Mouse (Mus musculus): ENCODE measurements around the gene Qprt.

Qprt gene

DNA sequence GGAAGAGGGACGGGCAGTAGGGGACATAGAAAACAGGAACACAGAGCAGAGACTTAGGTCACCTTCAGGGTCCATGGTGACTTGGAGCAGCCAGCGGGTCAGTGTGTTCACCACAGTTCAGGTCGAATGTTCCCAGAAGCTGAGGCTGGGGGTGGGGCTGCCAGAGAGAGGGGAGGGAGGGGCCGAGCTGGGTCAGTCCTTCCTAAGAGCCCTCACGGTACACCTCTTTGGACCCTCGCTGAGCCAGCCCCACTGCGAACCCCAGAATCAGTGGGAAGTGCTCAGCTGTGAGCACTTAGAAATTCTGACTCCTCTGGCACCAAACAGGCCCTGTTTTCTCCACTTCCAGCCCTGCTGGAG lies at the start of gene Qprt:
Qprt (minus strand) TSS at position 316 of the 360 bp plus-strand sequence.
- DNase-seq (ENCODE audit: low read depth): no peak

DNA sequence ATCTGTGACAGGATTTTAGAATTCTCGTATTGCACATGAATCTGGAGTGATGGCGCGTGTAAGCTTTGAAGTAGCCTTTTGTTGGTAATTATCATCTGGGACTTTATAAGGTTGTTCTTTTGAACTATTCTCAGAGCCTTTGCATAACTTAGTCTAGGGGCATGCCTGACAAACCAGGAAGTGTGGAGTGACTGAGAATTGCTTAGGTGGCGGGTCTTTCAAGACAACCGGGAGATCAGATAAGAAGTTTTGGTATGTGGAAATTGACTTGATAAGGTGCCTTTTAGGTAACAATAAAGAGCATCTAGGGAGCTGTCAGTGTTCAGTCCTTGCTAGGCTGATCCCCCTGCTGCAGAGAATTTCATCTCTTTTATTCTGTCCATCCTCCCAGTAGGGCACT lies 44.5 kb upstream of the Qprt start:
- no peak for DNase-seq (ENCODE audit: low read depth)

DNA sequence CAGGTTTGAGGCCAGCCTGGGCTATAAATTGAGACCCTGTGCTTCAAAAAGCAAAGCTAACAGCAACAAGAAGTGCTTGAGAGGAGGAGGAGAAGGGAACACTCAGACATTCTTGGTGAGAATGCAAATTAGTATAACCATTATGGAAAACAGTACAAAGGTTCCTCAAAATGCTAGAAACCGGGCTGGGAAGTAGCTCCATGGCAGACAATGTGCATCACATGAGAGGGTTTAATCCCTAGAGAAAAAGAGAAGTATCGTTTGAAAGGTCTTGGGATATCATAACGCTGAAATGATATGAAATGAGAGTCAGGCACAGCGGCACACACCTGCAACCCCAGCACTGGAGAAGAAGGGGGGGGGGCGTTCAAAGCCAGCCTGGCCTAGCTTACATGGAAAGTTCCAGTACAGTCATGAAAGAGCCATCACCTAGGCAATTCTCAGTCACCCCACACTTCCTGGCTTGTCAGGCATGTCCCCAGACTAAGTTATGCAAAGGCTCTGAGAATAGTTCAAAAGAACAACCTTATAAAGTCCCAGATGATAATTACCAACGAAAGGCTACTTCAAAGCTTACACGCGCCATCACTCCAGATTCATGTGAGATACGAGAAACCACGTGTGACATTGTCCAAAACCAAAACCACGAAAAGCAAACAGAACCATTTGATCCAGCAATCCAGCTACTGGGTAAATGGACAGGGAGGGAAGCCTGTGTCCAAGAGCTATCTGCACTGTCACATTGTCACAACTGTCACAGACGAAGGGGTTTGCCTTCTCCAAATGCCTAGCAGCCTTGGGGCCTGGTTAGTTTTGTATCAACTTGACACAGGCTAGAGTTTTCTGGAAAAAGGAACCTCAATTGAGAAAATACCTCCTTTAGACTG lies 43.8 kb upstream of the Qprt start:
- no peak for DNase-seq (ENCODE audit: low read depth)

DNA sequence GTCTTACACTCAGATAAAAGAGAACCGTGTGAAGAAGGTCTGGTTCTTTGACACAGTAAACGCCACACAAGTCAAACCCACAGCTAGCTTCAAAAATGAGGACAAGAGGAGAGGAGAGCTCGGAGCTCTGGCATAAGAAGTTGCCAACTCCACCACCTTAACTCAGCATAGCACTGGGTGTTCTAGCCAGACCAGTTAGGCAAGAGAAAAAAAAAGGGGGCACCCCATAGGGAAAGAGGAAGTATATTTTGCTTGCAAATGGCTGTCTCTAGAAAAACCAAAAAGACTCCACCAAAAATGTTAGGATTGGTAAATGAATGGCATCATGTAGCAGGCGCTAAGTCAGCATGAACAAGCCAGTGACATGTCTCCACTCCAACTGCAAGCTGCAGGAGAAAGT lies 42.0 kb upstream of the Qprt start:
- DNase-seq (ENCODE audit: low read depth): no peak

DNA sequence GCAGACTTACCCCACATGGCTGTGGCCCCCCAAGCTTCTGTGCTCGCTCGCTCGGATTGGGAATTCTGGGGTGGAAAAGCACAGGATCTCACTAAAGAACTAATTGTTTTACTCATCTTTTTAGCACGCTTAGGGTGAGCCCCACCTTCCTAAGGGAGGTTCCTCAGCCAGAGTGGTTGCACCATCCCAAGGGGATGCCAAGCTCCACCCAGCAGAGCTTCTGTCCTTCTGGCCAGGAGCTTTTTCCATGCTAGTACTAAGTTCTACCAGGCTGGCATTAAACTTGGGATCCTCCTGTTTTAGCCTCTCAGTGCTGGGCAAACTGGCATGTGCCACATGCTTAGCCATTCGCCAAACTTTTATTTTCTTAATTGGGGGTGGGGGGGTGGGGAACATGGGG lies 40.5 kb upstream of the Qprt start:
- no peak for DNase-seq (ENCODE audit: low read depth)

DNA sequence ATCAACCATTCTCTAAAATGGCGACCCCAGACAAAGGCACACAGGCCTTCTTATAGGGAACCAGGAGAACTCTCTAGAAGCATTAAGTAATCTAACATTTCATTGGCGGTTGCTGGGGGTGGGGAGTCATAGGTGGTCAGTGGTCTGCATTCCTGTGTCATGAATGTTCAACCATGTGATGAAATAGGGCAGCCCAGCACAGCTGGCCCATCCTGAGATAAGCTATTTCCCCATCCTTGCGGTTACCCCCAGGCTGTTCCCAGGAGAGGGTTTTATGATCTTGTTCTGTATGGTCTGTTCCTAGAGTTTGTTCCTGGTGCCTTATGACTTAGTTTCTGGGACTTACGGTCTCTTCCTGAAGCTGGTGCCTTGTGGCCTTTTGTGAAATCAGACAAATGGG lies 35.5 kb upstream of the Qprt start:
- DNase-seq (ENCODE audit: low read depth): peak; percentile 67

DNA sequence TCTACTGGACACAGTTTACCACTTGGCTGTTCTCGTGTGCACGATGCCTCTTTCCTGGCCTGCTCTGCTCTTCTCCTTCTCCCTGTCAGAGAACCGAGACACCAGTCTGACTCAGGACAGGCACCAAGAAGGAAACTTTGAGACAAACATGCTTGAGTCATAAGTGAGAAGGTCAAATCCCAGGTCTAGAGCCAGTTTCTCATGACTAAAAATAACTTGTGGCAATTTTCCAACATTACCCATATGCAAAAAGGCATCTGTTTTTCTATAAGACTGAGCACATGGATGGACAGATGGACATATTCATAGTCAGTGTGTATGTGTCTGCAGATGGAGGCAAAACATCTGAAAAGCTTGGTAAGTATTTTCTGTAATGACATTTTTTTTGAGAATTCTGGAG lies 31.5 kb upstream of the Qprt start:
- peak; percentile 71 for DNase-seq (ENCODE audit: low read depth)

DNA sequence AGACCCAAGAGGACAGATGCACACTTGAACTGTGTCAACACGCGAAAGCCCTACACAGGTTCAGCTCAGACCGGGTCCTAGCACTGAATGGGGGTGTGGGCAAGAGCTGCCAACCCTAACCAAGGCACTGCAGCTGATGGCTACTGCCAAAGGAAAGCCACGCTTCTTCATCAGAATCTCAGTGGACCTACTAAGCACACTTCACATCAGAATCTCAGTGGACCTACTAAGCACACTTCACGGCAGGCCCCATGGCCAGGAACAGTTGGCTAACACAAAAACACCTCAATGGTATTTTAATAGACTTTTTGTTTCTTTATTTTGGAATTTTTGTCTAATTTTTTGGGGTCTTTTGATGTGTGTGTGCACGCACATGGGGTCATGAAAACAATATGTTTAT lies 30.4 kb upstream of the Qprt start:
- no peak for DNase-seq (ENCODE audit: low read depth)

DNA sequence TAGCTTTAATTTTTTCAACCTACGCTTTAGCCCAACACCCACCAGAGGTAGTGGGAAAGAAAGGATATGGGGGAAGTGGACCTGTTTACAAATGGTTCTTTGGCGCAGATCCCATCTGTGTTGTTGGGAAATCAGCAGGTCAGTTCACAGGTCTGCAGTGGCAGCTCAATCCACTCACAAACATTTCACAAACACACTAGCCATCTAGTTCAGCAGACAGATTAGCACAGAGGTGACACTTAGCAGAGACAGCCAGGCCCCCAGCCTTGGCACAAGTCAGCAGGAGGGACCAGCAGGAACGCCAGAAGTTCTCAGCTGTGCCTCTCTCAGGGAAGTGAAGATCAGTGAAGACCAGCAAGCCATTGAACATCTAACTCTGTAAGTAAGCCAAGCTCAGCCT lies 25.9 kb upstream of the Qprt start:
- no peak for DNase-seq (ENCODE audit: low read depth)

DNA sequence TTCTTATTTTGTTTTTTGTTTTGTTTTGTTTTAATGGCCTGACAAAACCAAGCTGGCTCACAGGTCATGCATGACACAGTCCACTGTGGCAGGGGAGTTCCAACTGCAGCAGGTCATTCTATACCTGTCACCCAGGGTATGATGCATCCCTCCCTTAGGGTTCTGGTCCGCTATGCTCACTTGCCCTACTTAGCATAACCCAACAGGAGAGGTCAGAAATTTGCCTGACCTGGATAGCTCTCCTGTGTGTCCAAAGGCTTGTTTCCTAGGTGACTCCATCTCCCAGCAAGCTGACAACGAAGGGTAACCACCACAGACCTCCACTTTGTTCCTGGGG lies 24.2 kb upstream of the Qprt start:
- DNase-seq (ENCODE audit: low read depth): no peak

DNA sequence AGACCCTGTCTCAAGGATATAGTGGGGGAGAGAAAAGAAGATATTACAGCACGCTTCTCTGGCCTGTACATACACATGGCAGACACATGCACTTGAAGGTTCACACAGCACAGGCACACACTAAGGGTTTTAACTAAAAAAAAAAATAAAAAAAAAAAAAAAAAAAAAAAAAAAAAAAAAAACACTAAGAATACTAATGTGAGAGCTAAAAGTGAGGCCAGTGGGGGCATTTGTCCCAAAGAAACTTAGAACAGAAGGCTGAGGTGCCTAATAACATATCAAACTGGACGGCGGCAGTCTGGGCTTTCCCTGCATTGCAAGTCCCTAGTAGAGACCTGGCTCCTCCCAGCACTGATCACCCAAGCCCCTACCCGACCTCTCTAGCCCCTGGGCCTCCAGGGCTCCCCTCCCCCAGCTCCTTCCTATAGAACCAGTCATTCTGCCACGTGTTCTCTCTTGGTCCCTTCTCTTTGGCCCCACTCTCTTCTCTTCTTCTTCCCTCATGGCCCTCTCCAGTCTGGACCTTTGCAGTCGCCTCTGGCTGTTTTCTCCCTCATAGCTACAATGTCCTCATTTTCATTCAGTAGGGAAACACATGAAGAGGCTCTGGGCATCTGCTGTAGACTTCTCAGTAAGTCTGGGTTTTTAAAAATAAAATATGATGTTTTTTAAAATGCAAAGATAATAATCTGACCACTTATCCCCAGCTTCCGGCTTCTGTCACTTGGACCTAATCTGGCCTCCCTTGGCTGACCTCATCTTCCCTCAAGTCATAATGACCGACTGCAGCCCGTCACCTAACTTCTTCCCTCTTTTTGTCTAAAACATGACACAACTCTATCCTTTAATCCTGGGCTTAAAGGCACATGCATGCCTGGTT lies 23.6 kb upstream of the Qprt start:
- DNase-seq (ENCODE audit: low read depth): peak; percentile 86

DNA sequence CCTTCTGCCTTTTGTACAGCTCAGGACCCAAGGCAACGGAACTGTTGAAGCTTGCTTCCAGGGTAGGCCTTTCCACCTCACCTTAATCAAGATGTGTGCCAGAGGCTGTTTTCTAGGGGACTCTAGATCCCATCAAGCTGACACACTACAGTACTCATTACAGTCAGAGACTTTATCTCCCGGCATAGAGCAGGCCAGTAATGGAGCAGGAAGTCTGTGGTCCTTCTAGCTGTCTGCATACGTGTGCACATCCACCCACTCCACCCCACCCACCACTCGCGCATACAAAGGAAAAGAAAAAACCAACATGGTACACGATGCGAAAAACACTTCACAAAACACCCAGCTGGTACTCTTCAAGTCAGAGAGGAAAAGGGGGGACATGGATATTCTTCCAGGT lies 22.4 kb upstream of the Qprt start:
- no peak for DNase-seq (ENCODE audit: low read depth)

DNA sequence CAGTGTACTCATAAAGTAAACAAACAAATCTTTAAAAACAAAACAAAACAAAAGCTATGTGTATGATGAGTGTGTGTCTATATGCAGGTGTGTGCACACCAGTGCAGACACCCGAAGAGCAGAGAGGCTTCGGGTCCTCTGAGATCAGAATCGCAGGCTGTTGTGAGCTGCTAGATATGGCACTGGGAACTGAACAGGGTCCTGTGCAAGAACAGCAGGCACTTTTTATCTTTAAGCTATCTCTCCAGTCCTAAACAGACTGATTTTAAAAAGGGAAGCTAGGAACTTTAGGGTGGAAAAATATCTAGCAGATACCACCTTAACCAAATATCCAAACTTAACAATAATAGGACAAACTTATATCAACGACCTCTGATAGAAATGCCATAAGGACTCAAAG lies 20.6 kb upstream of the Qprt start:
- no peak for DNase-seq (ENCODE audit: low read depth)

DNA sequence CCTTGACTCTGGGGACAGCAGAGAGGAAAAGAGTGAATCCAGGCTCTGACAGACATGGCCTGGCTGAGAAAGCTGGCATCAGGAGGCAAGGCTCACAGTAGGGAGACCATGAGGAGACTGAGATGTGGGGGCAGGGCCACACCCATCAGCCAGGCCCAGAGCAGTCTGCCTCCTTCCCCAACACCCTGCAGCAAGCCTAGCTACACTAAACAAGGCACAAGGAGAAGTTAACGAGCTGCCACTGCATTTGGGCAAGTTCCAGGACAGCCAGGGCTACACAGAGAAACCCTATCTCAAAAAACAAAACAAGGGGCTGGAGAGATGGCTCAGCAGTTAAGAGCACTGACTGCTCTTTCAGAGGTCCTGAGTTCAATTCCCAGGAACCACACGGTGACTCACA lies 20.2 kb upstream of the Qprt start:
- no peak for DNase-seq (ENCODE audit: low read depth)

DNA sequence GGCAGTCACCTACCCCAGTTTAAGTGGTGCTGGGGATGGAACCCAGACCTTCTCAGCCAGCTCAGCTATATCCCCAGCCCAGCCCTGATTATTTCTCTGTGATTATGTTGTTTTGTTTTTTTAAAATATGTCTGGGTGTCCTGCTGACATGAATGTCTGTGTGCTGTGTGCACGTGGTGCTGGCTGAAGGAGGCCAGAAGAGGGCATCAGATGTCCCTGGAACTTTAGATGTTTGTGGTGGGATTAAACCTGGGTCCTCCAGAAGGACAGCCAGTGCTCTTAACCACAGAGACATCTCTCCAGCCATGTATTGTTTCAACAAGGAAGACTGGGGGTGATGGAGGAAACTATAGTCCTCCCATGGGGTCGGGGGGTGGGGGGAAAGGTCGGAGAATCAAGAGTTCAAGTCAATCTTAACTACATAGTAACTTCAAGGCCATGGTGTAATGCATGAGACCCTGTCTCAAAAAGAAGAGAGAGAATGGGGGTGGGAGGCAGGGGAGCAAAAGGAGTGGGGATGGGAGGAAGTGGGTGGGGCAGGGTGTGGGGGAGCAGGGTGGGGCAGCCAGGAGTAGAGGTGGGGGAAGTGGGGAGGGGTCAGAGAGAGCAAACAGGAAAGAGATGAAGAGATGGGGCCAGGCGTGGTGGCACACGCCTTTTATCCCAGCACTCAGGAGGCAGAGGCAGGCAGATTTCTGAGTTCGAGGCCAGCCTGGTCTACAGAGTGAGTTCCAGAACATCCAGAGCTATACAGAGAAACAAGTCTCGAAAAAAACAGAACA lies 18.8 kb upstream of the Qprt start:
- DNase-seq (ENCODE audit: low read depth): peak; percentile 67

DNA sequence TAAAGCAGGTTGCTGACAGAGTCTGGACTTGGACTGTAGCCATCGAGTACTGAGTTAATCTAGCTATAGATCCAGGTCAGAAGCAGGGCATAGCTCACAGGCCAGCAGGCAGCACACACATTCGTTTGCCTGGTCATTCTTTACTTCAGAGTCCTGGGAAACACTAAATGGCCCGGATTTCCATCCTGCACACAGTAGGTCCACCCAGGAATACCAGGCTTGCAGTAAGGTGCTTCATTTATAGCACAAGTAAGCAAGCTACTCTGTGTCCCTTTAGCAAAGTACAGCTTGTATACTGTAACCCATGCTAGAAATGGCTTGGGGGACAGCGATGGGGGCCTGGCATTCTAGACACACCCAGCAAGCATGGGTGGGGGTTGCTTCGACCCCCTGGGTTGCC lies 17.5 kb upstream of the Qprt start:
- no peak for DNase-seq (ENCODE audit: low read depth)

DNA sequence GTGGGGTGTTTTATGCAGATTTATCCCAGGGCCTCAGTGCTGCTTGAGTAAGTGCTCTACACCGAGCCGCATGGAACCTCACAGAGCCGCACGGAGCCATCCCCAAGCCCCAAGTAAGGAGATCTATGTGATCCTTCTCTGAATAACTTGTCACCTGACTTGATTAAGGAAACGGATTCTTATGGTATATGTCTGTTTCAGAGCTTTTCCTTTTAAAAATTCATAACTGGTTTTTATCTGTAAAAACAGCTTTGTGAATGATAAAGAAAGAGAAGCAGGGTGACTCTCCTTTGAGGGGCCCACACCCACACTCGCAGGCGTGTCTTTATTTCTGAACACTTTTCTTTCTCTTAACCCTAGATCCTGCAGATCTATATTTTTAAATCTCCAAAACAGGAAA lies 17.1 kb upstream of the Qprt start:
- DNase-seq (ENCODE audit: low read depth): no peak

DNA sequence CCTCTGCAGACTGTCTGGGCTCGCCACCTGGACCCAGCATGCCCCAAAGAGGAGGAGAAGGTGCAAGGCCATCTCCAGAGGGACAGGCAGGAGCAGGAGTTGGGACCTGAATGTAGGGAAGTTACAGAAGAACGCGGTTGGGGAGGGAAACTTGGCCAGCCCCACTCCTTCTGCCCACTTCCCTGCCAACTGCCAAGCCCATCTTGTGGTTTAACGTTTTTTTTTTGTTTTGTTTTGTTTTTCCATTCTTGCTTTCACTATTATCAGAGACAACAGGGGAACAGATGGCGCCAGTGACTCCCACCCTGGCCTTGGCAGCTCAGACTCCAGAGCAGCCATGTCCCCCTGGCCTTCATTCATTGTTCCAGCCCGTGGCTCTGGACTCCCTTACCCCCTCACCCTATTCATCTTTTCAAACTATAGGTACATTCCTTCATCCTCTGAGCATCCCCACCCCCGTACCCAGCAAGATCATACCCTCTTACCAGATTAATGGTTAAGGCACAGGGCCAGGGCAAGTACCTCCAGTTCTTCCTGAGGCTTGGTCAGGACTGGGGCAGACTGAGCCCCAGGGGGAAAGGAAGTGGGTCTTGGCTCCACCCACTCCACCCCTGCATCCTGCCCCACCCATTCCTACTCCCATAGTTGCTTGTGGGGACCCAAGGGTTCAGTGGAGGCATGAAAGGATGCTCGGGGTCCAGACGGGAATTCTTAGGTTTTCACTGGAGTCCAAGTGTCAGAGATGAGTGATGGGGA lies 15.4 kb upstream of the Qprt start, which contains the start of gene Spn:
Spn (minus strand) TSS at position 562 of the 756 bp plus-strand sequence.
- peak; percentile 92 for DNase-seq (ENCODE audit: low read depth)

DNA sequence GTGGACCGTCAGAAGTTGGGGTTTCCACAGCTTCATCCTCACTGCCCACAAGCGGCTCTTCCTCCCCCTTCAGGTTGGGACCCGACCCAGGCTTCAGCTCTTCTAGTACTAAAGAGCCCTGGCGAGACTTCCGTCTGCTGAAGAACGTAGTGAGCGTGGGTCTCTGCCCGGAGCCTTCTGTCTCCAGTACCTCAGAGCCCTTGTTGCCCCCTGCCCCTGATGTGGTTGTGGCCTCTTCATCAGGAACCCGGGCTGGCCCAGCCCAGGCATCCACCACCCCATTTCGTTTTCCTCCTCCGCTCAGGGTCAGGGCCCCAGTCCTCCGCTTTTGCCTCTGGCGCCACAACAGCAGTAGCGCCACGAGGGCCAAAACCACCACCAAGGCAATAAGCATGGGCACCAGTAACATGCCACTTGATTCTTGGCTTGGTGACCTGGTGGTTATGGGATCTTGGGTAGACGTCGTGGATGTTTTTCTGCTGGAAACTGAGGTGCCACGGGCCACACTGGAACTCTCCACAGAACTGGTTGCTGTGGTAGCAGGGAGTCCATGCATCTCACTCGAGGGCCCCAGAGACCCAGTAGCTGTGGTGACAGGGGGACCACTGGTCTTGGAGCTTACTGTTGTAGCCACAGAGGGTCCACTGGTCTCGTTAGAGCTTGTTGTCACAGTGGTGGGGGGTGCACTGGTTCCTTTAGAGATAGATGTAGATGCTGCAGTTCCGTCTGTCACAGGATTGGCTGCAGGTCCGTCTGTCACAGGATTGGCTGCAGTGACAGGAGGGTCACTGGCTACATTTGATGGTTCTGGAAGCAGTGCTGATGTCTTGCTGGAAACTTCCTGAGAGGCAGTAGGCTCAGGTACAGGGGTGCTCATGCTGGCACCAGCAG lies 14.4 kb upstream of the Qprt start:
- peak; percentile 41 for DNase-seq (ENCODE audit: low read depth)

DNA sequence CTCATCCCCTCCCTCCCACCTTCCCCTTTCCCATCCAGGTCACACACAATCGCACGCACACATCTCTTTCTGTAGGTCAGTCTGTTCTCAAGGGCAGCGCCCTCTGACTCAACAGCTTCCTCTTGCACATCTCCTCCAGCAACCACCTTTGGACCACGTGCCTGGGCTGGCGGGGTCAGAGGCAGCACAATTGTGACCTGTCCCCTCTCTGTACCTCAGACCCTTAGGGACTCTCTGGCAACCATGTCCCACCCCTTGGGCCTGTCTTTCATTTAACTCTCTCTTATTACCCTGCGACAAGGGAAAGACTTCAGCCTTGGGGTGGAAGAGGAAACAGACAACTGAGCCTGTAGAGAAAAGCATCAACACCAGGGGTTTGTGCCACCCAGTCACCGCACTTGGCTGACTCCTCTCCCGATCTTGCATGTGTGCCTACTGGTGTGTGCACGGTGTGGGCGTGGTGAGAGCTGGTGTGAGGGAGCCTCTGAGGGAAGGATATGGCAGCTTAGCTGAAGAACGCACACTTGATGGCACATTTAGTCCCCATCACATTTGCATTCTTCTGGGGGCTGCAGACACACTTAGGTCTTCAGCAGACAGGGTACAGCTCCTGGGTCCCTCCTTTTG lies 12.9 kb upstream of the Qprt start:
- DNase-seq (ENCODE audit: low read depth): peak; percentile 77

All from 416B (cell line).